Mouse (Mus musculus): ENCODE data around the gene 2210016L21Rik. TPM values are rescaled to one million over a fixed set of nuclear protein-coding genes. Genes with fewer than 3 reads are reported as not detected.

Gene 2210016L21Rik
- polyA plus RNA-seq, 1 experiment from 2014 or later: 107 TPM

- Histone ChIP-seq H3K4me3 (no peak overlapping the region), H3K36me3 (no peaks in the 10 kb centered on the region), H3K27ac (no peak overlapping the region), H3K4me1 (replicated peaks) (peaks cover 4% of the 10 kb centered on the region; the same call in 1 of the 2 replicates), H3K4me2 (no peak overlapping the region), H3K9me3 (no peaks in the 10 kb centered on the region), H3K27me3 (peaks cover 43% of the 10 kb centered on the region), H3K9ac (no peak overlapping the region)
- WGBS: 44% methylated on average over 13 of the region's 13 CpGs
- no peak for ATAC-seq (ENCODE audit: low FRiP score)
These were observed 27.8 kb downstream of the 2210016L21Rik start for GRCm38 (mm10) chr5:114969609-114970215.

- H3K9ac ChIP-seq: no peak within 1 kb of the TSS; the same call in 1 of the 2 replicates
- 84% methylated on average over 17 of the region's 17 CpGs for WGBS
- H3K36me3 ChIP-seq: no peaks in the 10 kb centered on the region
- H3K9me3 ChIP-seq: no peaks in the 10 kb centered on the region
- H3K4me2 ChIP-seq: no peak within 1 kb of the TSS
- peaks cover 4% of the 10 kb centered on the region; the same call in 1 of the 2 replicates for H3K4me1 ChIP-seq (replicated peaks)
- no peak within 1 kb of the TSS for H3K4me3 ChIP-seq
- H3K27me3 ChIP-seq: peaks cover 43% of the 10 kb centered on the region
- no peak within 1 kb of the TSS for H3K27ac ChIP-seq
- ATAC-seq (ENCODE audit: low FRiP score): no peak
These were observed 28.9 kb downstream of the 2210016L21Rik start, which contains the start of gene Hnf1a for GRCm38 (mm10) chr5:114970824-114971227. TSS of gene Hnf1a (minus strand) at chr5:114971094.

- no peaks in the 10 kb centered on the region for H3K36me3 ChIP-seq
- H3K4me3 ChIP-seq: no peak overlapping the region
- no peak for ATAC-seq (ENCODE audit: low FRiP score)
- H3K27ac ChIP-seq: no peak overlapping the region
- H3K27me3 ChIP-seq: peaks cover 36% of the 10 kb centered on the region
- H3K9me3 ChIP-seq: no peaks in the 10 kb centered on the region
- peaks cover 4% of the 10 kb centered on the region; the same call in 1 of the 2 replicates for H3K4me1 ChIP-seq (replicated peaks)
- WGBS: 83% methylated on average over 9 of the region's 9 CpGs
- H3K9ac ChIP-seq: no peak overlapping the region
- no peak overlapping the region for H3K4me2 ChIP-seq
These were observed 30.2 kb downstream of the 2210016L21Rik start for GRCm38 (mm10) chr5:114972201-114972600.

- Histone ChIP-seq H3K27ac (no peak overlapping the region), H3K4me1 (replicated peaks) (peaks cover 4% of the 10 kb centered on the region; the same call in 1 of the 2 replicates), H3K4me3 (no peak overlapping the region), H3K4me2 (no peak overlapping the region), H3K9ac (no peak overlapping the region), H3K27me3 (peaks cover 27% of the 10 kb centered on the region), H3K9me3 (no peaks in the 10 kb centered on the region), H3K36me3 (no peaks in the 10 kb centered on the region)
- ATAC-seq (ENCODE audit: low FRiP score): no peak
- WGBS: 85% methylated on average over 8 of the region's 8 CpGs
These were observed 31.2 kb downstream of the 2210016L21Rik start for GRCm38 (mm10) chr5:114973131-114973530.

GRCm38 (mm10) chr5:114976935-114977334, 35.0 kb downstream of the 2210016L21Rik start:
- Histone ChIP-seq H3K27me3 (no peaks in the 10 kb centered on the region), H3K36me3 (no peaks in the 10 kb centered on the region), H3K27ac (no peak overlapping the region), H3K4me1 (replicated peaks) (peaks cover 9% of the 10 kb centered on the region), H3K9ac (no peak overlapping the region), H3K9me3 (no peaks in the 10 kb centered on the region), H3K4me3 (no peak overlapping the region), H3K4me2 (no peak overlapping the region)
- no peak for ATAC-seq (ENCODE audit: low FRiP score)

GRCm38 (mm10) chr5:114978473-114978872, 36.5 kb downstream of the 2210016L21Rik start:
- Histone ChIP-seq H3K9me3 (no peaks in the 10 kb centered on the region), H3K4me1 (replicated peaks) (peaks cover 9% of the 10 kb centered on the region), H3K4me3 (no peak overlapping the region), H3K9ac (no peak overlapping the region), H3K36me3 (no peaks in the 10 kb centered on the region), H3K27me3 (no peaks in the 10 kb centered on the region), H3K27ac (no peak overlapping the region), H3K4me2 (no peak overlapping the region)
- no peak for ATAC-seq (ENCODE audit: low FRiP score)
- 71% methylated on average over 11 of the region's 11 CpGs for WGBS

GRCm38 (mm10) chr5:114978888-114979249, 36.9 kb downstream of the 2210016L21Rik start:
- ATAC-seq (ENCODE audit: low FRiP score): no peak
- no peaks in the 10 kb centered on the region for H3K36me3 ChIP-seq
- H3K4me2 ChIP-seq: peak overlapping the region; percentile 62
- no peak overlapping the region for H3K4me3 ChIP-seq
- H3K9ac ChIP-seq: no peak overlapping the region
- peaks cover 9% of the 10 kb centered on the region for H3K4me1 ChIP-seq (replicated peaks)
- WGBS: 3% methylated on average over 6 of the region's 6 CpGs
- no peak overlapping the region for H3K27ac ChIP-seq
- no peaks in the 10 kb centered on the region for H3K27me3 ChIP-seq
- H3K9me3 ChIP-seq: no peaks in the 10 kb centered on the region

- peak overlapping the region; percentile 36 for H3K4me3 ChIP-seq
- no peaks in the 10 kb centered on the region for H3K27me3 ChIP-seq
- H3K9ac ChIP-seq: peak overlapping the region; percentile 49; the same call in 1 of the 2 replicates
- H3K36me3 ChIP-seq: no peaks in the 10 kb centered on the region
- H3K9me3 ChIP-seq: no peaks in the 10 kb centered on the region
- no peak overlapping the region for H3K27ac ChIP-seq
- peak; percentile 32; the same call in 1 of the 2 replicates for ATAC-seq (ENCODE audit: low FRiP score)
- peaks cover 9% of the 10 kb centered on the region for H3K4me1 ChIP-seq (replicated peaks)
- H3K4me2 ChIP-seq: peak overlapping the region; percentile 62
- WGBS: 13% methylated on average over 32 of the region's 32 CpGs
These were observed 37.5 kb downstream of the 2210016L21Rik start for GRCm38 (mm10) chr5:114979250-114980121.

GRCm38 (mm10) chr5:114980122-114980748, 38.3 kb downstream of the 2210016L21Rik start:
- H3K4me1 ChIP-seq (replicated peaks): peaks cover 9% of the 10 kb centered on the region
- peak overlapping the region; percentile 62 for H3K4me2 ChIP-seq
- H3K27me3 ChIP-seq: no peaks in the 10 kb centered on the region
- no peak overlapping the region for H3K27ac ChIP-seq
- 33% methylated on average over 16 of the region's 16 CpGs for WGBS
- no peak for ATAC-seq (ENCODE audit: low FRiP score)
- H3K9me3 ChIP-seq: no peaks in the 10 kb centered on the region
- H3K4me3 ChIP-seq: peak overlapping the region; percentile 36
- H3K9ac ChIP-seq: peak overlapping the region; percentile 49; the same call in 1 of the 2 replicates
- no peaks in the 10 kb centered on the region for H3K36me3 ChIP-seq

- H3K9ac ChIP-seq: no peak overlapping the region
- no peak for ATAC-seq (ENCODE audit: low FRiP score)
- H3K9me3 ChIP-seq: no peaks in the 10 kb centered on the region
- 55% methylated on average over 15 of the region's 15 CpGs for WGBS
- peaks cover 9% of the 10 kb centered on the region for H3K4me1 ChIP-seq (replicated peaks)
- no peaks in the 10 kb centered on the region for H3K36me3 ChIP-seq
- H3K27ac ChIP-seq: no peak overlapping the region
- no peak overlapping the region for H3K4me3 ChIP-seq
- no peak overlapping the region for H3K4me2 ChIP-seq
- no peaks in the 10 kb centered on the region for H3K27me3 ChIP-seq
These were observed 40.0 kb downstream of the 2210016L21Rik start for GRCm38 (mm10) chr5:114982001-114982400.

- ATAC-seq (ENCODE audit: low FRiP score): no peak
- 0 out of 2 replicates have a peak, but pooled peaks cover 4% of the 10 kb centered on the region for H3K9me3 ChIP-seq
- H3K27me3 ChIP-seq: no peaks in the 10 kb centered on the region
- no peaks in the 10 kb centered on the region for H3K36me3 ChIP-seq
- no peak overlapping the region for H3K9ac ChIP-seq
- no peak overlapping the region for H3K27ac ChIP-seq
- H3K4me3 ChIP-seq: no peak overlapping the region
- H3K4me2 ChIP-seq: no peak overlapping the region
- no peaks in the 10 kb centered on the region for H3K4me1 ChIP-seq (replicated peaks)
These were observed 43.1 kb downstream of the 2210016L21Rik start for GRCm38 (mm10) chr5:114985074-114985473.

- Histone ChIP-seq H3K36me3 (no peaks in the 10 kb centered on the region), H3K4me2 (no peak overlapping the region), H3K27ac (no peak overlapping the region), H3K9ac (no peak overlapping the region), H3K9me3 (no peaks in the 10 kb centered on the region), H3K4me1 (replicated peaks) (no peaks in the 10 kb centered on the region), H3K4me3 (no peak overlapping the region), H3K27me3 (no peaks in the 10 kb centered on the region)
- WGBS: 81% methylated on average over 16 of the region's 16 CpGs
- ATAC-seq (ENCODE audit: low FRiP score): no peak
These were observed 54.5 kb downstream of the 2210016L21Rik start for GRCm38 (mm10) chr5:114996447-114996846.

All from hindbrain, embryonic 13.5 days (tissue).